Mouse (Mus musculus): ENCODE measurements around the gene Frmd6. TPM values are rescaled to one million over a fixed set of nuclear protein-coding genes. Genes with fewer than 3 reads are reported as not detected.

The Frmd6 gene
- polyA plus RNA-seq, 1 experiment: 32.6 TPM

- TF ChIP-seq POLR2A (IDR thresholded peaks at IDR 0.05; ENCODE audit: borderline replicate concordance, extremely low read depth, low read depth, low read length) (no peak), CTCF (IDR thresholded peaks at IDR 0.05; ENCODE audit: insufficient read depth, low read length) (no peak)
- 37% methylated on average over 3 of the region's 3 CpGs for WGBS
These were observed 42.5 kb downstream of the Frmd6 start for GRCm38 (mm10) chr12:70867780-70868179.

DNA sequence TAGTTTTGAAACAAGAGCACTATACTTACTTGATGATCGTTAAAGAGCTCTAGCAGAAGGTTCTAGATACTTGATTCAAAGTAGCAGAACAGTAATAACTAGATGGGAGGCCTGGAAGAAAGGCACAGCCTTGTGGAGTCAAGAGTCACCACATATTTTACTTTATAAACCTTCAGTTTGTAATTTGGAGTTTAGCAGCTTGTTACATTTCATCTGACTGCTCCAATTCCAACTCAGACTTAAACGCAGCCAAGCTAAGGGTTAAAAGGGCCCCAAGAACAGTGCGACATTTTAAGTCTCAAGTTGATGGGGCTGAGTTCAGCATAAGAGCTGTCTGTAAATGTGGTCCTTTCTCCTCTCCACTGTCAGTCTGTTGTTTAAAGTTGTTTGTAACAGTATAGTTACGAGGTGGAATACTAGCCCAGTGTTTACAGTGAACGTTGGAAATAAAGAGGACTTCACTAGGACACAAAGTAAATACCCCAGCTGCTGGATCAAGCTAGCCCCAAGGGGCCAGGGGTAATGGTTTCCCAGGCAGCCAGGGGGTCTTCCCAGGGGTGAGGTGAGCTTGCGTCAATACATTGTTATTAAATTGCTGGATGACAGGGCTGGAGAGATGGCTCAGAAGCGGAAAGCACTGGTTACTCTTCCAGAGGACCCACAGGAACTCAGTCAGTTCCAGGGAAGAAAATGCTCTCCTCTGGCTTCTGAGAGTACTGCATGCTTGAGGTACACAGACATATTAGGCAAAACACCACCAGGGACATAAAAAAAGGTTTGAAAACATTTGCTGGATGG, 43.1 kb downstream of the Frmd6 start:
- DNase-seq: no peak
- WGBS: 45% methylated on average over 7 of the region's 7 CpGs
- Histone ChIP-seq H3K4me1 (ENCODE audit: control insufficient read depth, insufficient read depth, low read length) (peaks cover 18% of the 10 kb centered on the region), H3K4me3 (replicated peaks; ENCODE audit: extremely low read depth, low read depth, low read length) (no peak overlapping the region)
- TF ChIP-seq POLR2A (IDR thresholded peaks at IDR 0.05; ENCODE audit: borderline replicate concordance, extremely low read depth, low read depth, low read length) (no peak), CTCF (IDR thresholded peaks at IDR 0.05; ENCODE audit: insufficient read depth, low read length) (no peak)

More at GRCm38 (mm10) chr12:70867780-70868179, 42.5 kb downstream of the Frmd6 start:
- Histone ChIP-seq H3K4me1 (ENCODE audit: control insufficient read depth, insufficient read depth, low read length) (peaks cover 19% of the 10 kb centered on the region), H3K4me3 (replicated peaks; ENCODE audit: extremely low read depth, low read depth, low read length) (no peak overlapping the region)
- no peak for DNase-seq

- 76% methylated on average over 9 of the region's 9 CpGs for WGBS
These were observed 43.6 kb downstream of the Frmd6 start for GRCm38 (mm10) chr12:70868988-70869291.

GRCm38 (mm10) chr12:70873544-70873943, 48.2 kb downstream of the Frmd6 start:
- H3K4me3 ChIP-seq (replicated peaks; ENCODE audit: extremely low read depth, low read depth, low read length): no peak overlapping the region
- no peak for DNase-seq
- WGBS: 39% methylated on average over 6 of the region's 6 CpGs
- peaks cover 8% of the 10 kb centered on the region; the same call in 1 of the 2 replicates for H3K4me1 ChIP-seq (ENCODE audit: control insufficient read depth, insufficient read depth, low read length)
- TF ChIP-seq POLR2A (IDR thresholded peaks at IDR 0.05; ENCODE audit: borderline replicate concordance, extremely low read depth, low read depth, low read length): no peak
- no peak for TF ChIP-seq CTCF (IDR thresholded peaks at IDR 0.05; ENCODE audit: insufficient read depth, low read length)

More at GRCm38 (mm10) chr12:70868988-70869291, 43.6 kb downstream of the Frmd6 start:
- TF ChIP-seq POLR2A (IDR thresholded peaks at IDR 0.05; ENCODE audit: borderline replicate concordance, extremely low read depth, low read depth, low read length) (no peak), CTCF (IDR thresholded peaks at IDR 0.05; ENCODE audit: insufficient read depth, low read length) (no peak)
- H3K4me1 ChIP-seq (ENCODE audit: control insufficient read depth, insufficient read depth, low read length): peaks cover 18% of the 10 kb centered on the region
- no peak overlapping the region for H3K4me3 ChIP-seq (replicated peaks; ENCODE audit: extremely low read depth, low read depth, low read length)
- DNase-seq: no peak

- 77% methylated on average over 21 of the region's 21 CpGs for WGBS
- Histone ChIP-seq H3K4me1 (ENCODE audit: control insufficient read depth, insufficient read depth, low read length) (peaks cover 20% of the 10 kb centered on the region), H3K4me3 (replicated peaks; ENCODE audit: extremely low read depth, low read depth, low read length) (no peak overlapping the region)
- TF ChIP-seq CTCF (IDR thresholded peaks at IDR 0.05; ENCODE audit: insufficient read depth, low read length): no peak
- TF ChIP-seq POLR2A (IDR thresholded peaks at IDR 0.05; ENCODE audit: borderline replicate concordance, extremely low read depth, low read depth, low read length): no peak
- no peak for DNase-seq
These were observed 51.1 kb downstream of the Frmd6 start for GRCm38 (mm10) chr12:70876270-70876998.

- 76% methylated on average over 20 of the region's 20 CpGs for WGBS
- no peak overlapping the region for H3K4me3 ChIP-seq (replicated peaks; ENCODE audit: extremely low read depth, low read depth, low read length)
- H3K4me1 ChIP-seq (ENCODE audit: control insufficient read depth, insufficient read depth, low read length): peaks cover 26% of the 10 kb centered on the region
- no peak for DNase-seq
- TF ChIP-seq POLR2A (IDR thresholded peaks at IDR 0.05; ENCODE audit: borderline replicate concordance, extremely low read depth, low read depth, low read length) (no peak), CTCF (IDR thresholded peaks at IDR 0.05; ENCODE audit: insufficient read depth, low read length) (no peak)
These were observed 52.8 kb downstream of the Frmd6 start for GRCm38 (mm10) chr12:70877926-70878710.

- no peak overlapping the region for H3K4me3 ChIP-seq (replicated peaks; ENCODE audit: extremely low read depth, low read depth, low read length)
- DNase-seq: no peak
- WGBS: 43% methylated on average over 9 of the region's 9 CpGs
- TF ChIP-seq POLR2A (IDR thresholded peaks at IDR 0.05; ENCODE audit: borderline replicate concordance, extremely low read depth, low read depth, low read length) (no peak), CTCF (IDR thresholded peaks at IDR 0.05; ENCODE audit: insufficient read depth, low read length) (no peak)
- H3K4me1 ChIP-seq (ENCODE audit: control insufficient read depth, insufficient read depth, low read length): peaks cover 20% of the 10 kb centered on the region
These were observed 55.2 kb downstream of the Frmd6 start for GRCm38 (mm10) chr12:70880396-70880975.

DNA sequence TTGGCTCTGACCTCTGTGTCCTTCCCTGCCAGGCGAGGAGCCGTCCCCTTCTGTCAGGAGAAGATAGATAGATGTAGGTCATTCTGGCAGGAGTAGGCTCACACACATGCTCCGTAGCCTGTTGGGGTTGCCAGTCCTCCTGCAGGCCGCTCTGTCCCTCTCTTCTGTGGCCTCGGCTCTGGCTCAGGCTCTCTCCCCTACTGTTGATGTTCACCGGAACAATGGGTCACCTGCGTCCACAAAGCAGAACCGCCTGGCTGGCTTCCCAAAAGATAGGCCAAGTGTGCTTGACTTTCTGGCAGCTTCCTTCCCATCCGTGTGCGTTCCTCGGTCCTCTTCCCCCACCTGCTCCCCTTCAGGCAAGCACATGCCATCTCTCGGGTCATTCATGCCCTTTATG, 56.0 kb downstream of the Frmd6 start:
- H3K4me3 ChIP-seq (replicated peaks; ENCODE audit: extremely low read depth, low read depth, low read length): no peak overlapping the region
- no peak for TF ChIP-seq CTCF (IDR thresholded peaks at IDR 0.05; ENCODE audit: insufficient read depth, low read length)
- TF ChIP-seq POLR2A (IDR thresholded peaks at IDR 0.05; ENCODE audit: borderline replicate concordance, extremely low read depth, low read depth, low read length): no peak
- peak; percentile 64 for DNase-seq
- WGBS: 35% methylated on average over 12 of the region's 12 CpGs
- H3K4me1 ChIP-seq (ENCODE audit: control insufficient read depth, insufficient read depth, low read length): peaks cover 20% of the 10 kb centered on the region

DNA sequence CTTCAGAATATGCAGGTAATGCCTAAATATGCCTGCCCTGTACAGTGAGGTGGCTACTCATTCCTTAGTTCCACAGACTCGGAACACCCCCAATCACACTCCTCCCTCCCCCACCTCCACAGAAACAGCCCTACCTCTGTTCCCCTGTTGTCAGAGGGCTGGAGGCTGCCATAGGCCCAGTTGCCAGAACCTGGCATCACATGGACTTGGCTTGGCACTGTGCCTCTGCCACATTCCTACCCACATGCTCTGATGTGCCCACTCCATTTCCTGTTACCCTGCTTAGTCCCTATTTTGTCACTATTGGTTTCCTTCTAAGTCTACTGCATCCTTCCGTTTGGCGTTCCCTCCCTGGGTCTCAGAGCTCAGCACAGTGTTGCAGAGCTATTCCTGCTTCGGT, 56.5 kb downstream of the Frmd6 start:
- 39% methylated on average over 4 of the region's 4 CpGs for WGBS
- no peak for TF ChIP-seq POLR2A (IDR thresholded peaks at IDR 0.05; ENCODE audit: borderline replicate concordance, extremely low read depth, low read depth, low read length)
- no peak for TF ChIP-seq CTCF (IDR thresholded peaks at IDR 0.05; ENCODE audit: insufficient read depth, low read length)
- Histone ChIP-seq H3K4me1 (ENCODE audit: control insufficient read depth, insufficient read depth, low read length) (peaks cover 20% of the 10 kb centered on the region), H3K4me3 (replicated peaks; ENCODE audit: extremely low read depth, low read depth, low read length) (no peak overlapping the region)
- no peak for DNase-seq

Data from lung, adult 2 months (tissue).